In genomic region chr3:152201651-152202050, GRCm38 (mm10) we compare ENCODE assay signal across 31 mouse cellular contexts. TPM values are rescaled to one million over a fixed set of nuclear protein-coding genes. Genes with fewer than 3 reads are reported as not detected.
DNase-seq lines count a peak whose midpoint lies in the region; ATAC-seq lines count a peak whose summit lies in the region.
"Had no signal": no experiment of that assay in that cellular context is flagged by ENCODE, and none has a peak within 500 bp of the region (broad histone marks: within the 10 kb centered on the region; RNA-seq: fewer than 3 reads in every experiment).

No protein-coding gene starts in this region.

- no peak overlapping the region for H3K4me2 ChIP-seq in liver, embryonic 16.5 days (ENCODE audit: low read depth, low read length)
- H3K4me2 ChIP-seq: embryonic facial prominence, embryonic 13.5 days; forebrain, embryonic 15.5 days; heart, embryonic 12.5 days; hindbrain, embryonic 14.5 days; limb, embryonic 15.5 days; lung, embryonic 15.5 days; midbrain, embryonic 12.5 days; neural tube, embryonic 12.5 days had no signal

- H3K9ac ChIP-seq in liver, embryonic 16.5 days (ENCODE audit: low read depth, low read length): no peak overlapping the region
- H3K9ac ChIP-seq: embryonic facial prominence, embryonic 13.5 days; forebrain, embryonic 15.5 days; heart, embryonic 12.5 days; hindbrain, embryonic 14.5 days; limb, embryonic 15.5 days; lung, embryonic 15.5 days; midbrain, embryonic 12.5 days; neural tube, embryonic 12.5 days had no signal

- peak overlapping the region; percentile 79 for H3K27ac ChIP-seq in liver, embryonic 16.5 days (ENCODE audit: low read length)
- H3K27ac ChIP-seq: embryonic facial prominence, embryonic 13.5 days; forebrain, embryonic 10.5 days; forebrain, embryonic 15.5 days; gastrocnemius, adult 2 months; heart, adult 2 months; hindbrain, embryonic 14.5 days; limb, embryonic 10.5 days; limb, embryonic 15.5 days; lung, embryonic 15.5 days; midbrain, embryonic 12.5 days; neural tube, embryonic 12.5 days had no signal

- peak; percentile 58 for DNase-seq in adrenal gland, postnatal 14 days
- DNase-seq in adrenal gland, adult 8-10 months: no peak
- peak; percentile 41 for DNase-seq in thymus, postnatal 4 days
- no peak for DNase-seq in thymus, postnatal 25 days
- DNase-seq in right cerebral cortex, postnatal 36 days (ENCODE audit: low spot score in 2 of 2): no peak
- DNase-seq in right cerebral cortex, postnatal 10 days (ENCODE audit: low spot score in 2 of 2): no peak
- DNase-seq: cerebellum, adult 11-12 months; cerebellum, adult 9-11 months; gastrocnemius, adult 2 months; gastrocnemius, postnatal 36 days; heart, adult 2 months; kidney, adult 2 months; kidney, postnatal 4 days; layer of hippocampus, postnatal 36 days; right cerebral cortex, adult 18-20 months; thymus, postnatal 36 days had no signal

- no peaks in the 10 kb centered on the region for H3K27me3 ChIP-seq in liver, embryonic 16.5 days (ENCODE audit: control insufficient read depth, insufficient read depth, low read depth, low read length)
- H3K27me3 ChIP-seq: embryonic facial prominence, embryonic 13.5 days; forebrain, embryonic 15.5 days; heart, embryonic 12.5 days; limb, embryonic 15.5 days; lung, embryonic 15.5 days; midbrain, embryonic 12.5 days; neural tube, embryonic 12.5 days; Patski had no signal

- H3K4me3 ChIP-seq in liver, embryonic 16.5 days (ENCODE audit: low read depth, low read length): no peak overlapping the region
- H3K4me3 ChIP-seq: embryonic facial prominence, embryonic 13.5 days; forebrain, embryonic 10.5 days; forebrain, embryonic 15.5 days; gastrocnemius, adult 2 months; heart, adult 2 months; heart, embryonic 12.5 days; limb, embryonic 10.5 days; limb, embryonic 15.5 days; lung, embryonic 15.5 days; midbrain, embryonic 12.5 days; myocyte; neural tube, embryonic 12.5 days had no signal

- H3K36me3 ChIP-seq in liver, embryonic 16.5 days (ENCODE audit: control insufficient read depth, insufficient read depth): no peaks in the 10 kb centered on the region; the same call in 1 of the 2 replicates
- H3K36me3 ChIP-seq: embryonic facial prominence, embryonic 13.5 days; forebrain, embryonic 15.5 days; heart, embryonic 12.5 days; limb, embryonic 10.5 days; limb, embryonic 15.5 days; lung, embryonic 15.5 days; midbrain, embryonic 12.5 days; neural tube, embryonic 12.5 days had no signal

- no peak for ATAC-seq in liver, embryonic 16.5 days (ENCODE audit: low read depth)
- ATAC-seq: forebrain, embryonic 15.5 days; Patski had no signal

- WGBS in liver, embryonic 16.5 days (ENCODE audit: insufficient replicate concordance): 82% methylated on average over 2 of the region's 2 CpGs

- peaks cover 3% of the 10 kb centered on the region; the same call in 1 of the 2 replicates for H3K4me1 ChIP-seq in liver, embryonic 16.5 days (ENCODE audit: control insufficient read depth, low read depth, low read length)
- H3K4me1 ChIP-seq: embryonic facial prominence, embryonic 13.5 days; forebrain, embryonic 10.5 days; forebrain, embryonic 15.5 days; limb, embryonic 10.5 days; limb, embryonic 15.5 days; lung, embryonic 15.5 days; midbrain, embryonic 12.5 days; neural tube, embryonic 12.5 days had no signal

- H3K9me3 ChIP-seq in liver, embryonic 16.5 days (replicated peaks; ENCODE audit: control insufficient read depth, low read length): no peaks in the 10 kb centered on the region
- H3K9me3 ChIP-seq: embryonic facial prominence, embryonic 13.5 days; forebrain, embryonic 10.5 days; forebrain, embryonic 15.5 days; heart, embryonic 12.5 days; limb, embryonic 10.5 days; limb, embryonic 15.5 days; lung, embryonic 15.5 days; midbrain, embryonic 12.5 days; neural tube, embryonic 12.5 days had no signal

RNA-seq across cellular contexts. Expression of gene Dnajb4, which starts 8.5 kb away (rescaled TPM):
- total RNA-seq in adrenal gland, postnatal 14 days (2021): 38.6 and 45.2 TPM in 2 replicates
- 10 to 100 TPM; 48.9 to 56.3 (median 52.6) TPM for total RNA-seq in adrenal gland, adult 8-10 months (2022)
- 37.1 and 39.3 TPM in 2 replicates for polyA plus RNA-seq in liver, embryonic 16.5 days (2015; fragmentation: Nextera tagmentation; extraction: Ambion mirVana)

RNA-seq across cellular contexts. Expression of gene Fubp1, which starts 8.6 kb away (rescaled TPM):
- 149 and 160 TPM in 2 replicates for total RNA-seq in adrenal gland, postnatal 14 days (2021)
- 100 to 1,000 TPM; 105 to 167 (median 132) TPM for total RNA-seq in adrenal gland, adult 8-10 months (2022)
- 53.0 and 58.0 TPM in 2 replicates for polyA plus RNA-seq in liver, embryonic 16.5 days (2015; fragmentation: Nextera tagmentation; extraction: Ambion mirVana)

RNA-seq across cellular contexts. Expression of gene Gipc2, which starts 35.6 kb away (rescaled TPM):
- 0.96 and 2.8 TPM in 2 replicates for total RNA-seq in adrenal gland, postnatal 14 days (2021)
- 1 to 10 TPM in 1 of 4 experiments, under 1 TPM in 3; 0.61 to 1.8 (median 0.82) TPM for total RNA-seq in adrenal gland, adult 8-10 months (2022)
- 17.8 and 19.7 TPM in 2 replicates for polyA plus RNA-seq in liver, embryonic 16.5 days (2015; fragmentation: Nextera tagmentation; extraction: Ambion mirVana)
- total RNA-seq: hematopoietic stem cell, adult 5-6 weeks; megakaryocyte progenitor cell, adult 5-6 weeks had no signal

Comparison
In these comparisons a context has a peak if more than half of its experiments do, and no peak if none do; other contexts are left out.
1. DNase-seq: peak in adrenal gland, postnatal 14 days (single experiment) and thymus, postnatal 4 days (single experiment); none in adrenal gland, adult 8-10 months (single experiment), thymus, postnatal 25 days (single experiment), right cerebral cortex, postnatal 36 days (0 of 2) and right cerebral cortex, postnatal 10 days (0 of 2).